Mouse (Mus musculus) liver, embryonic 14.5 days (tissue): Measurements from ENCODE around the gene Plxdc2.

Source experiments
- CTCF ChIP-seq: IDR thresholded peaks from 2 replicates; pipeline ENCODE4 v1.5.1; 2016; ENCODE audit warnings: antibody characterized with exemption, low read depth, control low read depth
- EP300 ChIP-seq: IDR thresholded peaks from 2 replicates; pipeline ENCODE4 v1.6.1; 2016; ENCODE audit warnings: antibody characterized with exemption, low read depth

- TF ChIP-seq EP300, result no peak
- no peak for TF ChIP-seq CTCF
Measured at GRCm38 (mm10) chr2:16773398-16774113, 417.5 kb downstream of the Plxdc2 start.
